Mouse (Mus musculus): Measurements from ENCODE around the gene Gys2.

The Gys2 gene

DNA sequence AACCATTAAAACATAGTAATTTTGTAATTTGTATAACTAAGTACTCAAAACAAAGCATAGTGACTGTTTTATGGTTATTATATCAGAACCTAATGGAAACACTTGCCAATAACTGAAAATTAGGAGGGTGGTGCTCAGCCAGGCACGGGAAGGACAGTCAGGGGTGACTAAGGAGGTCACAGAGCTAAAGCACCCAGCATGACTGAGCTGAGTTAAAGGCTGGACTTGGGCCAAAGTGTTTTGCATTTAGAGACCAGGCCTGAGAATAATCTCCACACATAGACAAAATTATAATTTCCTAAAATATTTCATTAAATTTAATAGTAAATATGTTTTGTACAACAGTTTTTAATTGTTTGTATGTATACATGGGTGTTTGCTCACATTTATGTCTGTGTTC, 95.8 kb downstream of the Gys2 start:
- peak; percentile 79 for DNase-seq (ENCODE audit: low read depth)

Measured in NIH3T3 (cell line).